Mouse (Mus musculus) CD8-positive naive resting alpha-beta T cell, adult 2 months (primary cell): ENCODE results near the gene Ppp2r2c.

Source experiments
- DNase-seq, 2 experiments: peaks; one replicate each; pipeline ENCODE4 v3.0.0; 2022; ENCODE audit warnings: low read depth in 2 of 2, low spot score in 2 of 2

Ppp2r2c gene

DNA sequence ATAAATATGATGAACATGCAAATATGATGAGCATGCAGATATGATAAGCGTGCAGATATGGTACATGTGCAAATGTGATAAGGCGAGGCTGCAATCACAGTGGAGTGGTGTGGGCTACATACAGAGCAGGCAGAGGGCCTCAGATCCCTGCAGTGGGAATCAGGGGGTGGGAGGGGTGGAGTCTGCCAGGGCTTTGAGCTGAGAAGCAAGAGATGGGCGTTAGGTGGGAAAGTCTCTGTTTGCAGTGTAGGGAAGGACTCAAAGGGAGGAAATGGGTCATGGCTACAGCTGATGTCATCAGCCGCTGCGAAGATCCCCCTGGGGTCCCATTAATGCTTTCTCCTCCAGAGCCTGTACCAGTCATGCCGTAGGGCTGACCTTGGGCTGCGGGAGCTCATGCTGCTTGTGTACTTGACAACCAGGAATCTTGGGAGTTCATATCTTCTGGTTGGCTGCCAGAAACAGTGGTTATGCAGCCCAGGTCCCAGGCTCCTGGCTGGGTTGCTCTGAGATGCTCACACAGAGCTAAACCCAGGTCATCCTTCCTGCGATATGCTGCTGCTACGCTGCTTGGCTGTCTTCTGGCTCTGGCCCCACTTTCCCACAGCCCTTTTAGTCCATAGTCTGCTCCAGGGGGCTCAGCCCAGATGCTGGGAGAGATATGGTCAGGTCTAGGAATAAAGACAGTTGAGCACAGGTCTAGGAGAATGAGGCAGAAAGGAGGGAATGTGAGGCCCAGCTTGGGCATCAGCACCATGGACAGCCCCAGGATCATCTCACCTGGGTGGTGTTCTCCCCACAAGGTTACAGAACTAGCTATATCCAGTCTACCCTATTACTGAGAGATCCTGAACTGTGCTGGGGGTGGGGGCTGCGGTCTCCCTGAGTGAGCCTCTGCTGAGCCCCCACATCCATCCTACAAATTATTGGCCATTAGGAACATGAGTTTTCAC lies 27.6 kb downstream of the Ppp2r2c start:
- DNase-seq: no peak

DNA sequence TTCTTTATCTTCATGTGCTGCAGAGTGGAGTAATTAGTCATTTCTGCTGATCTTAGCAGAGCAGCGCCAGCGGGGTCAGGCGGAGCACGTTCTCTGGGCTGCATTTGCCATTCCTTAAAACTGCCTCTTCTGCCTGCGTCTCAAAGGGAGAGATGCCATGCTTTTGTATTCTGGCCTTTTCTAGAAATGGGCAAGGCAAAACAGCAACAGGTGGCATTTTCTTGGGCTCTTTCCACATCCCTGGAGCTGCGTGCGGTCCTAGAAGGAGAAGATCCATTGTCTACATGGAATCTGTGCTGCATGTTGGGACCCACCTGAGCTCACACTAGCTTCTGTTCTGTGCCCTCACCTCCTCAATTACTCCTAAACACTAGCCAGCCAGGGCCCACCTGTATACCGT lies 29.7 kb downstream of the Ppp2r2c start:
- no peak for DNase-seq

DNA sequence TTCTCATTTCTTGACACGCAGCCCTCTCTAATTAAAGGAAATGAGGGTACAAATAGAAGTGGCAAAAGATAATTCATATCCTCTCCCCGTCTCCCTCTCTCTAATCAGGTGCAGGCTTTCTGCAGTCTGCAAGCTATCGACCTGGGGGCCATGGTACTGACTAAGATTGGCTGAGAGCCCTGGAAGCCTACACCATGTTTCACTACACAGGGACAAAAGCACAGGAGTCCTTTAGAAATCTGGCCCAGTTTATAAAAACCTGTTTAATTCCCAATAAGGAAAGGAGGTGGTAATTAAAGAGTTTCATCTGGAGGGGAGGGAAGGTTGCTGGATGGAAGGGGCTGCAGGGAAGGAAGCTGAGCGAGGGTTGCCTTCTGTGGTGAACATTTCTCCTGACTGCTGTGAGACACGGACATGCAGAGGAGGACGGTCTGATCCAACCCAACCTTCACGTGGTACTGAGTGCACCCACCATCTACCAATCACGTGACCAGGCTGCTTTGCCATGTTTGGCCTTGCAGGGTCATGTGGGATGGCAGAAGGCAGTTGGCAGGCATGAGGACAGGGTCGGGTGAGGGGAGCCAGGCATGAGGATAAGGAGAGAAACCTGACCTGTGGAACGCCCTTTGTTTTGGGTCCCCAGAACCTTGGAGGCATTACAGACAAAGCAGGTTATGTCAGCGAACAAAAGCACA lies 30.2 kb downstream of the Ppp2r2c start:
- no peak for DNase-seq

DNA sequence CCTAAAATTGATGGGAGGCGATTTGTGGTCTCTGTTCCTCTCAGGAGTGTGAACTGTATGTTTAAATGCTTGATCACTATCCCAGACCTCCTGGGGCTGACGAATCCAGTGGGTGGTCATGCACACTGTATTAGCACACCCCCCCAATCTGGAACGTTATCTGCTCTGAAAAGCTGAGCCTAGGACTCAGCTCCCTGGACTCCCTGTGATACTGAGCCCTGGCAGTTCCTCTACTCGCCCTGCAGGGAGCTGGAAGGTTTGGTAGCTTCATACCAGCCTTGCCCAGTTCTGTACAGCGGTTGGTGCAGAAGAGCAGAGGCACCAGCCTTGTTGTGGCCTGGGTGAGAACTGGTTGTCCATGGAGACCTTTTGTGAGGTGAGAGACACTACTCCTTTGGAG lies 31.1 kb downstream of the Ppp2r2c start:
- DNase-seq: no peak

DNA sequence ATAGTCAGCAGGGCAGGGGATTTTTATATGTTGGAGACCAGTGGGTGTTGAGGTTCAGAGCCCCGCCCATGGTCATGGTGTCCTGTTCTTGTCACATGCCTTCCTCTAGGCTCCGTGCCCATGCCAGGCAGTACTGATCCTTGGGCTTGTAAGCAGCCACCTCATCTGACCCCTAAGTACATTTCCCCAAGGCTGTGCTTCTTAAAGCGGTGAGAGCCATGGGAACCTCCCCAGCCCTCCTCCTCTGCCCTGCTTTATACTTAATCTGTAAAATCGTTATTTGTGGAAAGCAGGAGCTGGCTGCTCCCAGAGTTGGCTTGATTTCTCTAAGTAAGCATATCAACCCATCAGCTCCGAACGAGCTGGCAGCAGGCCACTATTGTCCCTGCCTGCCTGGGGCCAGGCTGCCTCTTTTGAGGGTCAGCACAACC lies 31.9 kb downstream of the Ppp2r2c start:
- DNase-seq: no peak

DNA sequence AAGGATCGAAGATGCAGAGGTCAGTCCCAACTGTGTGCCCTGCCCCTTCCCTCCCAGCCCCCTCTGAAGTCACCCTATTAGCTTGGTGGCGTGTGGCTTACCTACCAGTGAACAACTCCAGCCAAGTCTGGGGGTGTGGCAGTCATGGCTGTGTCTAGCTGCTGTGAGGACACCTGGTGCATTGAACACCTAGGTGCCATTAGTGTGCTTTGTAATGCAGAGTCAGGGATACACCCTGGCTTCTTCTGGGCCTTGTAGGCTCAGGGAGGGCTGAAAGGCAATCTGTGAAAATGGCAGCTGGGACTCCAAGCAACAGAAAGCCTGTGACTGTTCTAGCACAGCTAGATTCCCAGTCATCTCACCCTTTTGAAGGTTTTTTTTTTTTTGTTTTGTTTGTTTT lies 34.5 kb downstream of the Ppp2r2c start:
- no peak for DNase-seq

DNA sequence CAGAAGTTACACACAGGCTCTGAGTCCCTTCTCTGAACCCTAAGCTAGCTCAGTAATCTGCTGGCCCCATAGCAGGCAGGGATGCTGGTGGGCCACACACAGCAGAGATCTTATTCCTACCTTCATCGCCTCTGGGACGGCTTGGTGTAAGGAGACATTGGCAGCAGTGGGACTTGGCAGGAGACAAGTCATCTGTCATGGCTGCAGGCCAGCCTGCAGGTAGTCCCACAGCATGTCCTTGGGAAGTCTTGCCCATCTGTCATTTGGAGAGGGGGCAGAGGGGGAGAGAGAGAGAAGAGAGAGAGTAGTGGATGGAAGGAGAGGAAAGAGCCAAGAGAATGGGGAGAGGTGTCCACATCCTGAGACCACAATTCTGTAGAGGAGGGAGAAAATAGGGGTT lies 35.8 kb downstream of the Ppp2r2c start:
- DNase-seq: no peak

DNA sequence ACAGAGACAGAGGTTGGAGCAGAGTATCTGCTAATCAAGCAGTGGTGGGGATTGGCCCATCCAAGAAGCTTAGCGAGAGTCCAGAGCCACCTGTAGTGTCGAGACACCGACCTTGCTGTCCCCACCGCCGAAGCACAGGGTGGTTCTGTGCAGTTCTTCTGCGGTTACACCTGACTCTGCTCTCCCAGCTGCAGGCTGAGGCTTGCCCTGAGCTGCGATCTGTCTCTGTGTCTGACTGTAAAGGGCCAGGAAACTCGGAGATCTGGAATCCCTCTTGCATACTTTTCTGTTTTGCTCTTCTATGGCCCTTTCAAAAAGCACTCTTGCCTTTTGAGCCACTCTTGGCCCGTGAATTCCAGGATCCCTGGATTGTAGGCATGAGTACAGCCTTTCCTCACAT lies 36.4 kb downstream of the Ppp2r2c start:
- DNase-seq: no peak

DNA sequence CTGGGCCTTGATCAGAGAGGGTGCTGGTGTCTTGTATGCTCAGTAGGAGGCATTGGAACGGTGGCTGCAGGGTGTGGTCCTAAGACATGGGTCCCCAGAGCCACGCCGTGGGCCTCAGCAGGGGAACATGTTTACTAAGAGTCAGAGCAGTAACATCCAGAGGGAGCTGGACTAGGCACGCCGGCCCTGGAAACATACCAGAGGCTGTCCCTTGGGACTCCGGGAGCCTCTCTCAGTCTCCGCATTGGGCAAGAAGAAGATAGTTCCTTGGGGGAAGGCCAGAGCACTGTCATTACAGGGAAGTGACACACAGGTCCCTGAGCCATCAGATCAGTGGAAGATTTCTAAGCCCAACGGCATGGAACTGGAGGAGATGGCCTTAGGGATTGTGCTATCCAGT lies 36.9 kb downstream of the Ppp2r2c start:
- no peak for DNase-seq

DNA sequence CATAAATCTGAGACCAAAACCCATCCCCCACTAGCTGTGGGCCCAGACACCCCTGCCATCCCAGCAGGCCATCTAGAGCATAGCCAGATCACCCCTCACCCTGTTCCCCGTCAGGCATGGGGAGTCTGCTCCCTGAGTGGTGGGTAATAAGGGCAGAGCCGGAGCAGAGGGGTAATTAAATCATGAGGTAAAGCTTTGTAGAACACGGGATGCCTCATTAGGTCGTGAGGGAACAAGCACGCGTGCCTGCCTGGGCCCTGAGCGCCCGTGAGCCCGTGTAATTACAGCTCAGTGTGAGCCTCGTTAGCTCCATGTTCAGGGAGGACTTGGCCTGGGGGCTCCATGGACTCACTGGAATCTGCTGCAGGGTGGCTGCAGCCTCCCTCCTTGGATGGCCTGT lies 39.4 kb downstream of the Ppp2r2c start:
- DNase-seq: no peak

DNA sequence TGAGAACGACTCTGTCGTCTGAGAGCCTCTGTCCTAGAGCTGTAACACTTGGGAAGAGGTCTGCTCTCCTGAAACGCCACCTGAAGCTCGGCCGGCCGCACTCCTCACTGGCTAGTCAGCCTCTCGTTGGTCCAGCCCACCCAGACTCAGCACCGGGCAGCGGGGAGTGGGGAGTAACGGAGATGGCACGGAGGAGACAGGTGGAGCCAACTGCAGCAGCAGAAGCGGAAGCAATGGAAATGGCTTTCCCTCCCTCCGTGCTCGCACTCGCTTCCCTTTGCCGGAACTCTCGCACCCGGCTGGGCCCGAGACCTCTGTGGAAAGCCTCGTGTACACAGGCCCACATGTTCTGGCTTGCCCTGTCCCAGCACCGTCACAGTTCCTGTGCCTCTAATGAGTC lies 41.2 kb downstream of the Ppp2r2c start:
- DNase-seq: no peak

DNA sequence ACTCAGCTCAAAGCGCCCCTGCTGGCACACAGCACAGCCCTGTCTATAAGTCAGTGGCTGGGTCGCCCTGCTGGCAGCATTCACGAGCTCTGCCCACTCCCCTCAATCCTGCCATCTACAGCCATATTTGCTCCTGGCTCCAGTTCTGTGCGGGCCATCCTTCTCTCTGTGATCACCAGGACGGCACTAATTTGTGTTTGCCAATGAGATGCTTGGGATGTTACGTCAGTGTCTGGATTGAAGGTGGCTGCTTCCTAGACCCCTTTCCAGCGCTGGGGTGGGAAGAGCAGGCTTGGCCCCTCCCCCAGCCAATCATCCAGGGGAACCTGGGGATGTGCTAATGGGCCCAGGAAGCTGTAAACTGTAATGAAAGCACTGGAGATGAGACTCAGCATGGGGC lies 42.7 kb downstream of the Ppp2r2c start:
- DNase-seq: no peak

DNA sequence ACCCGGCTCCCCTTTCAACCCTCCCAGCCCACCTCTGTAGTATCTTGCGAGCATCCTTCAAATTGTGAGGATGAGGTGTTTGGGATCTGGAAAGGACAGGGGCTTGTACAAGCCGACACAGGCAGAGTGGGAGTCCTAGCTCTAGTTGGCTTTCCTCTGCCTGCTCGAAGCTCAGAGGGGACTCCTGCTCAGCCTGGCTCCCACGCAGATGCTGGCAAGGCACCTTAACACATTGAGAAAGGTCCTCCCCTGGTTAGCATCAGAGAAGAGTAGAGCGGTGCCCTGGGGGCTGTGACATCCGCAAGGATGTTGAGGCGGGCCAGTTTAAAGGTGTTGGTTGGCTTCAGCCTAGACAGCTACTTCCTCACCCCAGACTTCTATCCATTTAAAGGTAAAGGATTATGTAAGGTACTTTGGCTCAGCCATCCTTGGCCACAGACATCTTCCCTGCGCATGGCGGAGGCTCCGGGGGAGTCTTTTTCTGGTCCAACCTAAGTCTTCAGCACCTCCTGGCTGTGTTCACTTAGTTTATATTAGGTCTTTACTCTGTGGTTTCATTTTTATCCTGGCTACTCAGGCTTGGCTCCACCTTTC lies 43.5 kb downstream of the Ppp2r2c start:
- no peak for DNase-seq

DNA sequence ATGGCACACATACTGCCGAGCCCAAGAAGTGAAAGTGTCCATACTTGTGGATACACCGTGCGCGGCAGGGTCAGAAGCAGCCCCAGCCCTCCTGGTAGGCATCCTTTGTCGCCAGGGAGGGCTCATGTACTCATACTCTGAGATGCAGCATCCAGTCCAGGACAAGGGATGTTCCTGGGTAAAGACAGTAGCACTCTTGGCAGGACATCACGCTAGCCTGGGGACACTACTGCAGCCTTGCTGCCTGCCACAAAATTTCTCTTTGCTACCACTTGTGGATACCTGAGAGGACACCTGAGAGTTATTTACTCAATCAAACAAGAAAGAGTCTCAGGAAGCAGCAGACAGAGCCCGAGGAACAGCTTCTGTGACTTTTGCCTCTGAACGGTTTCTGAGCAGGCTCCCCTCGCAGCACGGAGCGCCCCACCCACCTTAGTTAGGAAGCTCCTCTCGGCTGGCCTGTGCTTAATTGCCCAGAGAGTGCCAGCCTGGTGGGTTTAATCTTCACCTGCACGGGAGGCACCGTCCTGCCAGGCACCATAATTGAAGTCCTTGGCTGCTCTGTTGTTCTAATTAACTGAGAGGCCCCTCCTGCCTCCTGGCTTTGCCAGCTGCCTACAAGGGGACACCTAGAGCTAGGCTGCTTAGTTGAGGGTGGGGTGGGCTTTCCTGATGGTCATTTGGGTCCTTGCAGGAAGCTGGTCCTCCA lies 44.4 kb downstream of the Ppp2r2c start:
- no peak for DNase-seq

DNA sequence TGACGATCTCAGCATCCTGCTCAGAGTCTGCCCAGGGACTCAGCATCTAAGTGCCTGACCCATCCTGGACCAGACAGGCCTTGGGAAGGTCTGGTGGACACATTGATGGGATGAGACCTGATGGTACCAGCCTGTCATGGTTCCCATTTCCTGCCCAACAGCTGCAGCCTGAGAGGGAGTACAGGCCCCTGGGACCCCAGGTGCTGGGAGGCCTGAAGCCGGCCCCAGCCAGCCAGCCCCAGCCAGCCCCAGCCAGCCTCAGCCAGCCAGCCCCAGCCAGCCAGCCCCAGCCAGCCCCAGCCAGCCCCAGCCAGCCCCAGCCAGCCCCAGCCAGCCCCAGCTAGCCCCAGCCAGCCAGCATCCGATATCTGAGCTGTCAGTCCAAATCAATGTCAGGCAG lies 46.9 kb downstream of the Ppp2r2c start:
- DNase-seq: no peak

DNA sequence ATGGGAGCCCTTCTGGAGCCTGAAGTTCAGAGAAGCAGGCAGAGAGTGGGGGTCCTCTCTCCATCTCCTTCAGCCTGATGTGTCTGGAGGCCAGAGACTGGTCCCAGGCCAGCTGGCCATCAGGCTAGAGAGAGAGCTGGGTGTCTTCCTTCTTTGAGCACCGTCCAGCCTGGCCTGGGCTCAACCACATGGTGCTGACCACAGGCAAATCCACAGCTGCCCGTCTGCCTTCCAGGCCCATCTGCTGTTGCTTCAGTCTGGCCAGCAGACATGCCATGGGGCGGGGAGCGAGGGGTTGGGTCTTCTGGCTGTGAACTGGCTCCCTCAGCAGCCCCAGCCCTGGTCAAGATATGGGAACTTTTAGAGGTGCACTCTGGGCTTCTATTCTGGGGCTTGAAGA lies 48.3 kb downstream of the Ppp2r2c start:
- DNase-seq: no peak

DNA sequence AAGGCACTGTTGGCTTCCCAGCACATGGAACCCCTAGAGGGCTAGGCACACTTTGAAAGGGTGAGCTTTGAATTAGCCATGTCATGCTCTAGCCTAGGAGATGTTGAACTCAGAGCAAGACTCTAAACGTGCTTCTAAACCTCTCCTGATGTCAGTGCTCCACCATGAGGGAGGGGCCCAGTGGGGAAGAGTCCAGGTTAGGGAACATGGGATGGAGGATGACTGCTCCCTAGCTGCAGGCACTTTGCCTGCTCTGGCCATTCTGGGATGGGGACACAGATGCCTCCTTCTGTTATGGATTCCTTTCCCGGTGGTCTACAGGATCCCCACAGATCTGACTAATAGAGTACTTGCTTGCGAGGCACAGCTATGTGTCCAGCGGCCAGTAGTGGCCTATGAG lies 48.9 kb downstream of the Ppp2r2c start:
- no peak for DNase-seq

DNA sequence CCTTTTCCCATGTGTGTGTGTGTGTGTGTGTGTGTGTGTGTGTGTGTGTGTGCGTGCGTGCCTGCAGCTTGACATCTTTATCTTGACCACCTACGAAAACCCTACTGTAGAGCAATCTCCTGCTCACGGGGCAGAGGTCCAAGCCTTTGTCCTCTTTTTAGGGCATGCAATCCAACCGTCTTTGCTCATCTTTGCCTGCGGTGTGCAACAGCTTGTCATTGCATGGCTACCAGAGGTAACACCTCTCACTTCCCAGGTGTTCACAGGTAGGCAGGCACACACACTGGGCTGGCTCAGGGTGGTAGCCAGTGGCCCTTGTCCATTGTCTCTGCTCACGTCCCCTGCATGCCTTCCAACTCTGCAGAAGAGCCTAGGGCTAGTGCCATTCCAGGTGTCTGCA lies 49.7 kb downstream of the Ppp2r2c start:
- DNase-seq: no peak

DNA sequence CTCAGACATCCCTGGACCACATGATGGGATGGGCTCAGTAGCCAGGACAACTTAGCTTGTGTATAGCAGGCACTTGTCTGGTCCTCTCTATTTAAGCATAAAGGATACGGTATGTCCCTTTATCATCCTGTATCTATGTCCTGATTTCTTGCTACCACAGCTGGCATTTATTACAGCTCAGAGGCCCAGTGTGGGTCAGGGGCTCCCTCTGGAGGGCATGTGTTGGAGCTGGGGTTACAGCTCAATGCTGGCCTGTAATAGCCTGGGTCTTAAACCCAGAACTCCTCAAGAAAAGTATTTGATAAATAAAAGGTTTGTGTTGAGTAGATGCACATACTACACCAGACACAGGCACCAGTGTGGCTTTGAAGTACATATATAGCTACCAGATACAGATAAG lies 51.8 kb downstream of the Ppp2r2c start:
- no peak for DNase-seq

DNA sequence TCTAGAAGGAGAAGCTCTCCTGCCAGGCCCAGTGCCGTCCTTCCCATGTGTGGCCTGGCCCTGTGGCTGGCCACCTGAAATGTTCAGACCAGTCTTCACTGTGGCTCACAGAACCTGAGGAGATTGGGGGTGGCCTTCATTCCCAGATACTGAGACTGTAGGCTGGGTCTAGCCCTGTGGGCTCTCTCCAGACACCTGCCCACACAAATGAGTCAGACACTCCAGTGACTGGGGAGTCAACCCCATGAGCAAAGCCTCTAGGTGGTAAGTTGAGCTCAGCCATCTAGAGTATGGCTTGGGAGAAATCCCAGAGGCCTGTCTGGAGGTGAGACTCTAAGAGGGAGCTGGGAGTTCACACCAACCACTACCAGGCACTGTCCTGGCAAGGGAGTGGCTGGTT lies 53.6 kb downstream of the Ppp2r2c start:
- no peak for DNase-seq

DNA sequence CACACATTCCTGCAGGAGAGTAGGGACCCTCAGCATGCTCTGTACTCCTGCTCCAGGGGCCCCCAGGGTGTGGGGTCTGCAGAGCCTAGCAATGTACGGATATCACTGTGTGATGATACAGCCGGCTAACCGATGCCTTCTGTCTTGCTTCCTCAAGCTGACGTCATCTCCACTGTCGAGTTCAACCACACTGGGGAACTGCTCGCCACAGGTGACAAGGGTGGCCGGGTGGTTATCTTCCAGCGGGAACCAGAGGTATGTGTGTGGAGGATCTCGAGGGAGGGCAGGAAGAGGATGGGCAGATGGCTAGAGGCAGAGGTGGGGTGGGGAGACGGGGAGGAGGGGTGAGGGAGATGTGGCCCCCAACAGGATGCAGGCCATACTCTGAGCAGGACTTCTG lies 54.5 kb downstream of the Ppp2r2c start:
- no peak for DNase-seq
